Mouse (Mus musculus): ENCODE measurements around the gene Cd96. TPM values are rescaled to one million over a fixed set of nuclear protein-coding genes. Genes with fewer than 3 reads are reported as not detected.
"Not testable (repeated sequence)": the region's sequence is repeated elsewhere in the genome, so short reads cannot be mapped to it uniquely, and the experiment has no call there.

Gene Cd96
- not detected in 2 replicates for total RNA-seq (2021)
- long read RNA-seq, result 0 reads

- DNase-seq, result no peak
These were observed at the start of gene Cd96 for GRCm38 (mm10) chr16:46120020-46120419. Gene Cd96, minus strand, starts transcription at chr16:46120251.

- no peak for DNase-seq
These were observed 46.9 kb upstream of the Cd96 start for GRCm38 (mm10) chr16:46166971-46167370.

GRCm38 (mm10) chr16:46165305-46165704 is 45.3 kb upstream of the Cd96 start:
- no peak for DNase-seq

- DNase-seq, result not testable (repeated sequence)
These were observed 34.8 kb upstream of the Cd96 start, which contains the start of gene Gm4737 for GRCm38 (mm10) chr16:46154832-46155231. Gene Gm4737, minus strand, starts transcription at chr16:46155077.

GRCm38 (mm10) chr16:46151141-46151540 is 31.1 kb upstream of the Cd96 start:
- DNase-seq, result no peak

- DNase-seq, result no peak
These were observed 28.8 kb upstream of the Cd96 start for GRCm38 (mm10) chr16:46148661-46149341.

- DNase-seq, result no peak
These were observed 26.9 kb upstream of the Cd96 start for GRCm38 (mm10) chr16:46146962-46147361.

GRCm38 (mm10) chr16:46122238-46122637 is 2.2 kb upstream of the Cd96 start:
- DNase-seq, result no peak

GRCm38 (mm10) chr16:46121420-46121819 is 1.4 kb upstream of the Cd96 start:
- DNase-seq, result peak; percentile 9

GRCm38 (mm10) chr16:46120607-46121006 is 556 bp upstream of the Cd96 start:
- no peak for DNase-seq

- DNase-seq, result no peak
These were observed 2.4 kb downstream of the Cd96 start for GRCm38 (mm10) chr16:46117645-46118044.

GRCm38 (mm10) chr16:46114727-46115126 is 5.3 kb downstream of the Cd96 start:
- DNase-seq, result no peak

GRCm38 (mm10) chr16:46109536-46109935 is 10.5 kb downstream of the Cd96 start:
- DNase-seq, result no peak

- no peak for DNase-seq
These were observed 12.6 kb downstream of the Cd96 start for GRCm38 (mm10) chr16:46107431-46107830.

- DNase-seq, result no peak
These were observed 15.6 kb downstream of the Cd96 start for GRCm38 (mm10) chr16:46104491-46104890.

- DNase-seq, result no peak
These were observed 18.3 kb downstream of the Cd96 start for GRCm38 (mm10) chr16:46101748-46102147.

- DNase-seq, result peak; percentile 22
These were observed 19.8 kb downstream of the Cd96 start for GRCm38 (mm10) chr16:46100286-46100685.

GRCm38 (mm10) chr16:46097421-46097820 is 22.6 kb downstream of the Cd96 start:
- DNase-seq, result no peak

GRCm38 (mm10) chr16:46094478-46094877 is 25.6 kb downstream of the Cd96 start:
- DNase-seq, result peak; percentile 29

GRCm38 (mm10) chr16:46092935-46093334 is 27.1 kb downstream of the Cd96 start:
- DNase-seq, result no peak

- no peak for DNase-seq
These were observed 33.1 kb downstream of the Cd96 start for GRCm38 (mm10) chr16:46086874-46087473.

GRCm38 (mm10) chr16:46068000-46068399 is 52.1 kb downstream of the Cd96 start:
- no peak for DNase-seq

GRCm38 (mm10) chr16:46063278-46063677 is 56.8 kb downstream of the Cd96 start:
- no peak for DNase-seq

- DNase-seq, result no peak
These were observed 73.1 kb downstream of the Cd96 start for GRCm38 (mm10) chr16:46046906-46047305.

Measured in adrenal gland, postnatal 25 days (tissue).